Mouse (Mus musculus) embryonic fibroblast, embryonic 13.5 days (primary cell): ENCODE data around the gene Grin3a.

Source experiments
- CTCF ChIP-seq: IDR thresholded peaks from 2 replicates; pipeline ENCODE4 v1.5.1; 2011; ENCODE audit warnings: mild to moderate bottlenecking, control low read depth, low read length, moderate library complexity, borderline replicate concordance; ENCODE audit not compliant: insufficient read depth
- POLR2A ChIP-seq: IDR thresholded peaks from 2 replicates; pipeline ENCODE4 v1.6.1; 2011; ENCODE audit warnings: low read depth, mild to moderate bottlenecking, control low read depth, low read length, moderate library complexity

GRCm38 (mm10) chr4:49639913-49640312 lies 205.6 kb downstream of the Grin3a start:
- no peak for TF ChIP-seq POLR2A
- TF ChIP-seq CTCF: no peak
